In the genomic region with DNA sequence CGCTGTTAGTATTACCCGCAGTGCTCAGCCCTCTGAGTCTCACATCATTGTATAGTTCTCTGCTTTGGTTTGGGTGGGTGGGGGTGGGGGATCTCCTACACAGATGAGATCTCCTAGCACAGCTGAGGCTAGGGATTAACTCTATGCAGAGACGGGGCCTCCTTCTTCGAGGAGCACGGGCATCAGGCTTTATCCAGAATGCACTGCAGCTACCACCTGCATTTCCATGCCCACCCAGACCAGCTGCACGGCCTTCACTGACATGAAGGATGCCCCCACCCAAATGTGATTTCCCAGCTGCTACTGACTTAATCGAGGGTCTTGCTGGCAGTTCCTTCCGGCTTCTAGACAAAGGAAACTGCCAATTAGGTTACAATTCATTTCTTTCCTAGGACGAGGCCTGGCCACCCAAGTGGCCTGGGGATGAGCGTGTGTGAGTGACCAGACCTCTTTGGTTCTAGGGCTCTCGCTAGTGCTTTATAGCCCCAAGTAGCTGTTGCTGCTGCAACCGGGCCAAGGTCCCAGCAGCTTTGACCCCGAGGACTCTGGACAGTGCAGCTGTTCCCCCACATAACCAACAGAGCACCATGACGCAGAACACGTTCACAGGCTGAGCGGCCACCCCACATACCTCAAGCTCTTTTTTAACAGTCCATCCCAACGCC, we compare ENCODE assay signal across 18 mouse cellular contexts. TPM values are rescaled to one million over a fixed set of nuclear protein-coding genes. Genes with fewer than 3 reads are reported as not detected.
DNase-seq lines count a peak whose midpoint lies in the region; ATAC-seq lines count a peak whose summit lies in the region.
"Had no signal": no experiment of that assay in that cellular context is flagged by ENCODE, and none has a peak within 500 bp of the region (broad histone marks: within the 10 kb centered on the region; RNA-seq: fewer than 3 reads in every experiment).

No protein-coding gene starts in this region.

- DNase-seq in hindbrain, embryonic 10.5 days (ENCODE audit: low spot score): peak; percentile 15
- peak; percentile 57 for DNase-seq in neural tube, embryonic 11.5 days (ENCODE audit: low spot score)
- DNase-seq in neural tube, embryonic 10.5 days (ENCODE audit: extremely low spot score, low spot score): no peak
- DNase-seq in right cerebral cortex, postnatal 10 days (ENCODE audit: low spot score in 2 of 2): no peak
- no peak for DNase-seq in cerebellum, postnatal 10 days
- no peak for DNase-seq in urinary bladder, postnatal 10 days (ENCODE audit: low spot score)
- DNase-seq: adrenal gland, postnatal 25 days; cerebellum, postnatal 14 days; heart, postnatal 36 days; liver, embryonic 13.5 days; right cerebral cortex, postnatal 14 days; thymus, postnatal 4 days had no signal

- no peak for ATAC-seq in hindbrain, embryonic 16.5 days
- peak; percentile 81 for ATAC-seq in neural tube, embryonic 11.5 days (ENCODE audit: insufficient read depth, low FRiP score, low TSS enrichment)
- ATAC-seq in hindbrain, embryonic 13.5 days (ENCODE audit: low FRiP score): peak; percentile 49; the same call in 1 of the 2 replicates
- ATAC-seq: activated CD4-positive, CD25-positive, alpha-beta regulatory T cell, adult 4 months; intestine, embryonic 16.5 days; lung, postnatal 0 days had no signal

- H3K9me3 ChIP-seq in hindbrain, embryonic 10.5 days: no peaks in the 10 kb centered on the region
- no peaks in the 10 kb centered on the region for H3K9me3 ChIP-seq in hindbrain, embryonic 16.5 days (ENCODE audit: control insufficient read depth, low read length)
- H3K9me3 ChIP-seq in neural tube, embryonic 11.5 days (ENCODE audit: control insufficient read depth, low read length): no peaks in the 10 kb centered on the region
- no peaks in the 10 kb centered on the region for H3K9me3 ChIP-seq in hindbrain, embryonic 13.5 days
- H3K9me3 ChIP-seq: heart, embryonic 12.5 days; liver, embryonic 13.5 days had no signal

- H3K9ac ChIP-seq in hindbrain, embryonic 16.5 days (ENCODE audit: low read depth, low read length): no peak overlapping the region
- H3K9ac ChIP-seq in neural tube, embryonic 11.5 days (ENCODE audit: low read length): no peak overlapping the region
- H3K9ac ChIP-seq in hindbrain, embryonic 13.5 days: 0 out of 2 replicates have a peak overlapping the region, but pooled peaks have one; percentile 13
- H3K9ac ChIP-seq: heart, embryonic 12.5 days; liver, embryonic 13.5 days had no signal

- no peak overlapping the region; the same call in 1 of the 2 replicates for H3K27ac ChIP-seq in hindbrain, embryonic 10.5 days
- H3K27ac ChIP-seq in hindbrain, embryonic 16.5 days (ENCODE audit: low read depth, low read length): no peak overlapping the region
- no peak overlapping the region for H3K27ac ChIP-seq in neural tube, embryonic 11.5 days (ENCODE audit: low read depth, low read length)
- H3K27ac ChIP-seq in hindbrain, embryonic 13.5 days: no peak overlapping the region
- H3K27ac ChIP-seq: liver, embryonic 13.5 days had no signal

- no peak overlapping the region for H3K4me3 ChIP-seq in hindbrain, embryonic 10.5 days
- H3K4me3 ChIP-seq in hindbrain, embryonic 16.5 days (ENCODE audit: low read length): no peak overlapping the region
- no peak overlapping the region for H3K4me3 ChIP-seq in neural tube, embryonic 11.5 days (ENCODE audit: low read depth, low read length)
- H3K4me3 ChIP-seq in hindbrain, embryonic 13.5 days: no peak overlapping the region
- H3K4me3 ChIP-seq: heart, embryonic 12.5 days; liver, embryonic 13.5 days had no signal

- peaks cover 14% of the 10 kb centered on the region for H3K4me1 ChIP-seq in hindbrain, embryonic 10.5 days (replicated peaks)
- H3K4me1 ChIP-seq in hindbrain, embryonic 16.5 days (ENCODE audit: control insufficient read depth, insufficient read depth, low read depth, low read length): no peaks in the 10 kb centered on the region
- H3K4me1 ChIP-seq in neural tube, embryonic 11.5 days (ENCODE audit: control insufficient read depth, insufficient read depth, low read length): no peaks in the 10 kb centered on the region; the same call in 1 of the 2 replicates
- H3K4me1 ChIP-seq in hindbrain, embryonic 13.5 days (replicated peaks): peaks cover 4% of the 10 kb centered on the region; the same call in 1 of the 2 replicates

- H3K4me2 ChIP-seq in hindbrain, embryonic 16.5 days (ENCODE audit: low read length): no peak overlapping the region
- no peak overlapping the region for H3K4me2 ChIP-seq in neural tube, embryonic 11.5 days (ENCODE audit: low read depth)
- H3K4me2 ChIP-seq in hindbrain, embryonic 13.5 days: no peak overlapping the region
- H3K4me2 ChIP-seq: heart, embryonic 12.5 days; liver, embryonic 13.5 days had no signal

- H3K36me3 ChIP-seq in hindbrain, embryonic 10.5 days: no peaks in the 10 kb centered on the region
- no peaks in the 10 kb centered on the region for H3K36me3 ChIP-seq in hindbrain, embryonic 16.5 days (ENCODE audit: control insufficient read depth, insufficient read depth, low read length)
- H3K36me3 ChIP-seq in neural tube, embryonic 11.5 days (ENCODE audit: control insufficient read depth, insufficient read depth, low read length): no peaks in the 10 kb centered on the region
- H3K36me3 ChIP-seq in hindbrain, embryonic 13.5 days: no peaks in the 10 kb centered on the region
- H3K36me3 ChIP-seq: heart, embryonic 12.5 days; liver, embryonic 13.5 days had no signal

- WGBS in hindbrain, embryonic 10.5 days: 71% methylated on average over 17 of the region's 17 CpGs
- 58% methylated on average over 17 of the region's 17 CpGs for WGBS in hindbrain, embryonic 16.5 days
- 35% methylated on average over 17 of the region's 17 CpGs for WGBS in neural tube, embryonic 11.5 days
- WGBS in hindbrain, embryonic 13.5 days: 43% methylated on average over 17 of the region's 17 CpGs

- no peaks in the 10 kb centered on the region for H3K27me3 ChIP-seq in hindbrain, embryonic 10.5 days (ENCODE audit: insufficient read depth, poor library complexity, severe bottlenecking)
- H3K27me3 ChIP-seq in hindbrain, embryonic 16.5 days (replicated peaks; ENCODE audit: control insufficient read depth, insufficient read depth, low read length): no peaks in the 10 kb centered on the region
- no peaks in the 10 kb centered on the region for H3K27me3 ChIP-seq in neural tube, embryonic 11.5 days (ENCODE audit: control insufficient read depth, insufficient read depth, low read length)
- no peaks in the 10 kb centered on the region for H3K27me3 ChIP-seq in hindbrain, embryonic 13.5 days

RNA-seq across cellular contexts. Expression of a gene that starts 10.8 kb away (rescaled TPM):
- 5.2 and 5.7 TPM in 2 replicates for polyA plus RNA-seq in hindbrain, embryonic 10.5 days (2016; fragmentation: Nextera tagmentation; extraction: Ambion mirVana)
- polyA plus RNA-seq in hindbrain, embryonic 16.5 days (2015; fragmentation: Nextera tagmentation; extraction: Ambion mirVana): 17.6 and 19.1 TPM in 2 replicates
- polyA plus RNA-seq in neural tube, embryonic 11.5 days (2014; fragmentation: Nextera tagmentation; extraction: Ambion mirVana): 9.0 and 12.0 TPM in 2 replicates
- polyA plus RNA-seq in hindbrain, embryonic 13.5 days (2015; fragmentation: Nextera tagmentation; extraction: Ambion mirVana): 8.7 and 9.1 TPM in 2 replicates

RNA-seq across cellular contexts. Expression of a gene that starts 47.8 kb away (rescaled TPM):
- 5.3 TPM in 2 replicates for polyA plus RNA-seq in hindbrain, embryonic 10.5 days (2016; fragmentation: Nextera tagmentation; extraction: Ambion mirVana)
- 10.7 and 10.9 TPM in 2 replicates for polyA plus RNA-seq in hindbrain, embryonic 16.5 days (2015; fragmentation: Nextera tagmentation; extraction: Ambion mirVana)
- 8.4 and 9.0 TPM in 2 replicates for polyA plus RNA-seq in neural tube, embryonic 11.5 days (2014; fragmentation: Nextera tagmentation; extraction: Ambion mirVana)
- 9.2 and 9.5 TPM in 2 replicates for polyA plus RNA-seq in hindbrain, embryonic 13.5 days (2015; fragmentation: Nextera tagmentation; extraction: Ambion mirVana)

Comparison
In these comparisons a context has a peak if more than half of its experiments do, and no peak if none do; other contexts are left out.
1. DNase-seq: peak in hindbrain, embryonic 10.5 days (single experiment) and neural tube, embryonic 11.5 days (single experiment); none in neural tube, embryonic 10.5 days (single experiment), right cerebral cortex, postnatal 10 days (0 of 2), cerebellum, postnatal 10 days (0 of 2) and urinary bladder, postnatal 10 days (single experiment).